Mouse (Mus musculus) testis, adult 2 months (tissue): Measurements from ENCODE around the gene Mrpl19. TPM values are rescaled to one million over a fixed set of nuclear protein-coding genes. Genes with fewer than 3 reads are reported as not detected.

Experiments
- H3K27ac ChIP-seq: fragments of 200-500 bp; 2 replicates; pipeline ENCODE4 v1.5.1; 2012; ENCODE audit warnings: low read depth, low read length; ENCODE audit not compliant: control insufficient read depth, insufficient read depth
- H3K27me3 ChIP-seq: fragments of 200-500 bp; 2 replicates; pipeline ENCODE4 v1.6.1; 2012; ENCODE audit warnings: mild to moderate bottlenecking, low read length, moderate library complexity; ENCODE audit not compliant: control insufficient read depth, insufficient read depth
- H3K36me3 ChIP-seq: fragments of 200-500 bp; 2 replicates; pipeline ENCODE4 v1.6.1; 2012; ENCODE audit warnings: mild to moderate bottlenecking, low read length; ENCODE audit not compliant: control insufficient read depth, insufficient read depth
- H3K4me1 ChIP-seq: fragments of 200-500 bp; 2 replicates; pipeline ENCODE4 v1.6.1; 2012; ENCODE audit warnings: low read length; ENCODE audit not compliant: control insufficient read depth, insufficient read depth
- H3K4me3 ChIP-seq: fragments of 200-500 bp; 2 replicates; pipeline ENCODE4 v1.5.1; 2012; ENCODE audit warnings: low read depth, mild to moderate bottlenecking, low read length, moderate library complexity, mixed read lengths; ENCODE audit not compliant: control insufficient read depth
- CTCF ChIP-seq: fragments of 200-500 bp; IDR thresholded peaks from 2 replicates; pipeline ENCODE4 v1.5.1; 2012; ENCODE audit warnings: low read depth, mild to moderate bottlenecking, inconsistent platforms, low read length, moderate library complexity; ENCODE audit not compliant: control insufficient read depth, insufficient read depth, insufficient replicate concordance
- POLR2A ChIP-seq: fragments of 200-500 bp; IDR thresholded peaks from 2 replicates; pipeline ENCODE4 v1.6.1; 2012; ENCODE audit warnings: low read depth, mild to moderate bottlenecking, inconsistent platforms, low read length, moderate library complexity; ENCODE audit not compliant: control insufficient read depth
- polyA plus RNA-seq: library from polyadenylated mRNA; depleted of rRNA; stranded (reverse); fragments of >200 nt; gene quantifications from 2 replicates; pipeline ENCODE4 v1.2.3, GENCODE M21; 2012; rRNA removed

The Mrpl19 gene
- polyA plus RNA-seq = 1.2 and 2.1 TPM in 2 replicates

- TF ChIP-seq CTCF (no peak), POLR2A (peak; percentile 50)
- Histone ChIP-seq H3K4me3 (peak within 1 kb of the TSS; percentile 96), H3K27ac (peak within 1 kb of the TSS; percentile 75), H3K27me3 (no peaks in the 10 kb centered on the region), H3K4me1 (peaks cover 4% of the 10 kb centered on the region), H3K36me3 (peaks cover 2% of the 10 kb centered on the region; the same call in 1 of the 2 replicates)
These were observed at the start of gene Mrpl19 for GRCm38 (mm10) chr6:81965296-81966067. Gene Mrpl19, minus strand, starts transcription at chr6:81965958.

GRCm38 (mm10) chr6:82012392-82012791, 46.6 kb upstream of the Mrpl19 start:
- no peak overlapping the region for H3K4me3 ChIP-seq
- H3K36me3 ChIP-seq = no peaks in the 10 kb centered on the region
- no peak overlapping the region for H3K27ac ChIP-seq
- TF ChIP-seq POLR2A (no peak), CTCF (no peak)
- H3K27me3 ChIP-seq = no peaks in the 10 kb centered on the region
- no peaks in the 10 kb centered on the region for H3K4me1 ChIP-seq

- Histone ChIP-seq H3K27me3 (no peaks in the 10 kb centered on the region), H3K36me3 (no peaks in the 10 kb centered on the region), H3K4me3 (no peak overlapping the region), H3K4me1 (peaks cover 11% of the 10 kb centered on the region), H3K27ac (peak overlapping the region; percentile 11; the same call in 1 of the 2 replicates)
- TF ChIP-seq CTCF (no peak), POLR2A (no peak)
These were observed 24.5 kb upstream of the Mrpl19 start for GRCm38 (mm10) chr6:81990049-81990810.

GRCm38 (mm10) chr6:81988341-81988740, 22.6 kb upstream of the Mrpl19 start:
- H3K36me3 ChIP-seq = no peaks in the 10 kb centered on the region
- H3K27me3 ChIP-seq = no peaks in the 10 kb centered on the region
- H3K4me1 ChIP-seq = peaks cover 11% of the 10 kb centered on the region
- H3K4me3 ChIP-seq = no peak overlapping the region
- TF ChIP-seq POLR2A (no peak), CTCF (no peak)
- no peak overlapping the region for H3K27ac ChIP-seq

GRCm38 (mm10) chr6:81987580-81987979, 21.8 kb upstream of the Mrpl19 start:
- peaks cover 11% of the 10 kb centered on the region for H3K4me1 ChIP-seq
- H3K36me3 ChIP-seq = no peaks in the 10 kb centered on the region
- no peak overlapping the region for H3K4me3 ChIP-seq
- no peaks in the 10 kb centered on the region for H3K27me3 ChIP-seq
- no peak for TF ChIP-seq POLR2A
- no peak for TF ChIP-seq CTCF
- no peak overlapping the region for H3K27ac ChIP-seq

- Histone ChIP-seq H3K4me1 (peaks cover 11% of the 10 kb centered on the region), H3K36me3 (no peaks in the 10 kb centered on the region), H3K27me3 (no peaks in the 10 kb centered on the region), H3K4me3 (no peak overlapping the region), H3K27ac (no peak overlapping the region)
- no peak for TF ChIP-seq POLR2A
- peak; percentile 67; the same call in 1 of the 2 replicates for TF ChIP-seq CTCF
These were observed 21.3 kb upstream of the Mrpl19 start for GRCm38 (mm10) chr6:81987010-81987409.

GRCm38 (mm10) chr6:81986599-81986998, 20.8 kb upstream of the Mrpl19 start:
- H3K4me1 ChIP-seq = peaks cover 11% of the 10 kb centered on the region
- no peak overlapping the region for H3K4me3 ChIP-seq
- H3K27me3 ChIP-seq = no peaks in the 10 kb centered on the region
- no peaks in the 10 kb centered on the region for H3K36me3 ChIP-seq
- no peak overlapping the region for H3K27ac ChIP-seq
- TF ChIP-seq POLR2A = no peak
- TF ChIP-seq CTCF = no peak

GRCm38 (mm10) chr6:81986171-81986570, 20.4 kb upstream of the Mrpl19 start:
- Histone ChIP-seq H3K4me3 (no peak overlapping the region), H3K27me3 (no peaks in the 10 kb centered on the region), H3K27ac (no peak overlapping the region), H3K4me1 (peaks cover 11% of the 10 kb centered on the region), H3K36me3 (no peaks in the 10 kb centered on the region)
- TF ChIP-seq CTCF (no peak), POLR2A (no peak)
